Mouse (Mus musculus): Measurements from ENCODE around the gene Art1. TPM values are rescaled to one million over a fixed set of nuclear protein-coding genes. Genes with fewer than 3 reads are reported as not detected.

Gene Art1
- total RNA-seq, 2 experiments from 2014 or later, result 8.0 to 8.1 TPM

GRCm38 (mm10) chr7:102109171-102109570 lies 7.6 kb downstream of the Art1 start, which contains the start of gene Art5:
Gene Art5, minus strand, starts transcription at chr7:102109489.
- no peak for DNase-seq

DNA sequence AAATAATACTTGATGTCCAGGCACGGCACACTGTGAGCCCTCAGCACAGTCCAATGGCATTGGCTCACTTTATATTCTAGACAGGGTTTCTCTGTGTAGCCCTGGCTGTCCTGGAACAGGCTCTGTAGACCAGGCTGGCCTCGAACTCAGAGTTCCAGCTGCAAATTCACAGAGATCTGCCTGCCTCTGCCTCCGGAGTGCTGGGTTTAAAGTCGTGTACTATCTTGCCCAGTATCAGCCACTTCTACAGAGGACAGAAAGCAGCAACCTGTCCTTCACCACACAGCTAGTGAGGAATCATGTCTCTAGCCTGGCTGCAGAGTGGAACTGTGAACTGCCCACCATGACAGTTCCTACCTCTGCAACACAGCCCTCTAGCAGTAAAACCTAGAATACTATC lies 8.2 kb downstream of the Art1 start:
- no peak for DNase-seq

DNA sequence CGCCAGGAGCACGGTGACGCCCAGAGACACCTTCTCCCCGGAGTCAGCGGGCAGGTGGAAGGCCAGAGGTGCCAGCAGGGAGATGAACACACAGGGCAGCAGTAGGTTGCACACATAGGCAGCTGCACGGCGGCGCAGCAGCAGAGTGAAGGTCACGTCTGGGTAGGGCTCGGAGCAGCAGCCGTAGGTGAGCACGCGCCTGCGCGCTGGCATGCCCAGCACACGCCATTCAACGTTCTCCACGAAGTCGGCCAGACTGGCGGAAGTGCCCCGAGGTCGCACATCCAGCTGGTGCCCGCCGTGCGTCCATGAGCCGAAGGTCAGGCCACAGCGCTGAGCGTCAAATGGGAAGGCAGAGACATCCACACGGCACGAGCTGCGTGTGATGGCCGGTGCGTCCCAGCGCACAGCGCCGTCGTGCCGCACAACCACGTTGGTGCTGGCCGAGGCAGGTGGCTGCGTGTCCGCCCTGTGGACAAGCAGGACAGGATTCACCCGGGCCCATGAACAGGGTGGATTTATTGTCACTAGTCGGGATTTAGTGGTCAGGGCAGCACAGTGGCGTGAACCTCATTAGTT lies 11.7 kb downstream of the Art1 start:
- no peak for DNase-seq

GRCm38 (mm10) chr7:102116579-102117331 lies 15.2 kb downstream of the Art1 start, which contains the start of gene Chrna10:
Gene Chrna10, minus strand, starts transcription at chr7:102116828.
- no peak for DNase-seq

DNA sequence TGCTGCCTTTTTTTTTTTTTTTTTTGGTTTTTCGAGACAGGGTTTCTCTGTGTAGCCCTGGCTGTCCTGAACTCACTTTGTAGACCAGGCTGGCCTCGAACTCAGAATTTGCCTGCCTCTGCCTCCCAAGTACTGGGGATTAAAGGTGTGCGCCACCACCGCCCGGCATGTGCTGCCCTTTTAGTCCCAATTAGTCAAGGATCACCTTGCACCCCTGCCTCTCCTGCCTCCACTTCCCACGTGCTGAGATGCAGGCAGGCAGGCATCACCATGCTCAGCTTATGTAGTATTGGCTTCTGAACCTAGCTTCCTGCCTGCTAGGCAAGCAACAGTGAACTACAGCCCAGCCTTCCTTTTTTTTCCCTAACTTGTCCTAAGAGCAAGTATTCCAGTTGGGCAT lies 15.8 kb downstream of the Art1 start:
- DNase-seq, result no peak

DNA sequence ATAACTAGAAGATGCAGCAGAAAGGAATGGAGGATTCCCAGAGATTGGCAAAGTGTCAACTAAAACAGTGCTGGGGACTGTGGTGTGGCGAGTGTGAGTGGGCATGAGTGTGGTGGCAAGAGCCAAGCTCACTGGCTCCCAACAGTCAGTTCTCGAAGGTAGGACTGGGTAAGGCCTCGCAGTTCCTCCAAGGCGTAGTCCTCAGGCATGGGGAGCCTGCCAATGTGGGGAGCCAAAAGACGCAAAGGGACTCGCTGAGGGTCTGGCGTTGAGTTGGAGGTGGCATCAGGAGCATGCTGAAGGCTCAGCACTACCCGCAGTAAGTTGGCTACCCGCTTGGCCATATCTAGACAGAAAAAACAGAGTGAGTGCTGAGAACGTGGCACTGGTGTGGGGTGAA lies 18.8 kb downstream of the Art1 start:
- no peak for DNase-seq

GRCm38 (mm10) chr7:102132395-102132794 lies 30.9 kb downstream of the Art1 start:
- DNase-seq, result no peak

DNA sequence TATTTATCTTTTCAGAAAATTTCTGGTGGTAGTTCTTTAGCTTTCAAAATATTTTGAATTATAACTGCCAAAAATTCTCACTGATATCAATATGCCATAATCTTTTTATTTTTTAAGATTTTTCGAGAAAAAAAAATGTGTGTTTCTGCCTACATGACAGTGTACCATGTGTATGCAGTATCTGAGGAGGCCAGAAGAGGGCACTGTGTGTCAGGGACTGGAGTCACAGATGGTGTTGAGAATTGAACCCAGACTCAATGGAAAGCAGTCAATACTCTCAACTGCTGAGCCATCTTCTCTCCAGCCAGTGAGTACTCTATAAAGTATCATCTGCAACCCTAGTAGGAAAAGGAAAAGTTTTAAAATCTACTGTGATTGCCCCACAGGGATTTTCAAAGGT lies 35.9 kb downstream of the Art1 start:
- DNase-seq, result peak; percentile 46

DNA sequence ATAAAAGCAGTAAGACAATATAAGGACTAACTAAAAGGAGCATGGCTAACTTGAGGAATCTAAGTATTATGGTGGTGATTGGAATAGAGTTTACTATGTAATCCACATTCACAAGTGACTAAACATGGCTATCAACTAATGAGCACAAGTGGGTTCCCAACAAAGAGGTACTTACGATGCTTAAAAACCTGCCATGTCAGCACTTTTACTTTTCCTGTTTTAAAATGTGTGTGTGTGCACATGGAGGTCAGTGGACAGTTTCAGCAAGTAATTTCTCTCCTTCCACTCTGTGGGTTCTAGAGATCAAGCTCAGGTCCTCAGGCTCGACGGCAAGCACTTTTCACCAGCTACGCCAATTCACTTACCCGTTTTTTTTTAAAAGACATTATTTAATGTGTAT lies 36.4 kb downstream of the Art1 start:
- DNase-seq, result no peak

DNA sequence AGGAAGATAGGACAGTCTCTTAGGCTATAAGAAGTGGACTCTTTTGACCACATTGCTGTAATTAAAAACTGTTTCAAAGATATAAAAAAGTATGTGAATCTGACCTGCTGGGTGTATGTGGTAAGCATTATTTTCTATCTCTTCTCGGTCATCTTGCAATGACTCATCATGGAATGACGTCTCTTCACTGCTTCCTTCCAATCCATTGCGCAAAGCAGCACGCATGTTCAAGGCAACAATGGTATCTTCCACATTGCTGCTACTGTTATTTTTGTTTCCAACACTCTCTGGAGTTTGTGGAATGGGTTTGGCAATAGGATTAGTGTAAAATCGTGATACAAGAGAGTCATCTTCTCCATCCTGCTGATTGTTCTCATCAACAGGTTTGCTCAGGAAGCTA lies 52.1 kb downstream of the Art1 start:
- no peak for DNase-seq

Other genes with a start within 250 kb of the Art1 start
- gene Folr2, start 244.5 kb upstream of the Art1 start, total RNA-seq (2021), result under 1 TPM; 0.33 to 0.38 TPM
- gene Anapc15, start 238.0 kb upstream of the Art1 start, total RNA-seq (2021), result 10 to 100 TPM; 45.7 to 50.8 TPM
- 1 to 10 TPM; 1.1 to 2.9 TPM for gene Folr1, start 231.0 kb upstream of the Art1 start, total RNA-seq (2021)
- gene Lamtor1, start 195.8 kb upstream of the Art1 start, total RNA-seq (2021), result 100 to 1,000 TPM; 104 to 109 TPM
- not detected for gene Tomt, start 195.4 kb upstream of the Art1 start, total RNA-seq (2021)
- gene Lrrc51, start 167.8 kb upstream of the Art1 start, total RNA-seq (2021), result 1 to 10 TPM; 1.1 TPM
- 100 to 1,000 TPM in 1 of 2 experiments, 10 to 100 TPM in 1; 98.4 to 108 TPM for gene Numa1, start 167.6 kb upstream of the Art1 start, total RNA-seq (2021)
- gene Il18bp, start 83.1 kb upstream of the Art1 start, total RNA-seq (2021), result 1 to 10 TPM; 3.6 to 4.1 TPM
- gene Rnf121, start 36.3 kb upstream of the Art1 start, total RNA-seq (2021), result 10 to 100 TPM; 23.8 to 25.6 TPM
- 10 to 100 TPM; 13.2 to 13.3 TPM for gene Xndc1, start 36.2 kb upstream of the Art1 start, total RNA-seq (2021)
- gene Xntrpc, start 36.0 kb upstream of the Art1 start, total RNA-seq (2021), result 1 to 10 TPM in 1 of 2 experiments, under 1 TPM in 1; 0.90 to 1.1 TPM
- under 1 TPM; 0.36 to 0.50 TPM for gene Trpc2, start 18.6 kb upstream of the Art1 start, total RNA-seq (2021)
- 1 to 10 TPM in 1 of 2 experiments, under 1 TPM in 1; 0.45 to 1.1 TPM for gene Art5, start 7.7 kb downstream of the Art1 start, total RNA-seq (2021)
- gene Chrna10, start 15.1 kb downstream of the Art1 start, total RNA-seq (2021), result under 1 TPM in 1 of 2 experiments, not detected in 1; 0.10 TPM
- 10 to 100 TPM; 50.3 to 50.7 TPM for gene Nup98, start 108.4 kb downstream of the Art1 start, total RNA-seq (2021)
- 10 to 100 TPM; 43.2 to 47.4 TPM for gene Pgap2, start 108.5 kb downstream of the Art1 start, total RNA-seq (2021)
- gene Rhog, start 154.3 kb downstream of the Art1 start, total RNA-seq (2021), result 10 to 100 TPM; 37.0 to 39.2 TPM
- 10 to 100 TPM; 23.9 to 24.0 TPM for gene Stim1, start 166.1 kb downstream of the Art1 start, total RNA-seq (2021)

All from heart, postnatal 4 days (tissue).